ENCODE assay signal across 28 mouse cellular contexts in genomic region chr4:143352301-143352700, GRCm38 (mm10). TPM values are rescaled to one million over a fixed set of nuclear protein-coding genes. Genes with fewer than 3 reads are reported as not detected.
DNase-seq lines count a peak whose midpoint lies in the region; ATAC-seq and TF ChIP-seq lines count a peak whose summit lies in the region.
"Had no signal": no experiment of that assay in that cellular context is flagged by ENCODE, and none has a peak within 500 bp of the region (broad histone marks: within the 10 kb centered on the region; RNA-seq: fewer than 3 reads in every experiment).

No protein-coding gene starts in this region.

- H3K4me3 ChIP-seq in gastrocnemius, adult 2 months: peak overlapping the region; percentile 74
- H3K4me3 ChIP-seq in stomach, postnatal 0 days (ENCODE audit: low read depth, low read length): no peak overlapping the region
- H3K4me3 ChIP-seq: embryonic facial prominence, embryonic 13.5 days; embryonic facial prominence, embryonic 15.5 days; erythroblast, embryonic 14.5 days; forebrain, embryonic 10.5 days; forebrain, embryonic 12.5 days had no signal

- no peaks in the 10 kb centered on the region for H3K4me1 ChIP-seq in stomach, postnatal 0 days (replicated peaks; ENCODE audit: control insufficient read depth, insufficient read depth)

- H3K27me3 ChIP-seq in stomach, postnatal 0 days (ENCODE audit: control insufficient read depth, insufficient read depth, low read length): peaks cover 17% of the 10 kb centered on the region; the same call in 1 of the 2 replicates

- WGBS in stomach, postnatal 0 days: 74% methylated on average over 4 of the region's 4 CpGs

- peak overlapping the region; percentile 96 for H3K27ac ChIP-seq in gastrocnemius, adult 2 months
- H3K27ac ChIP-seq in stomach, postnatal 0 days (replicated peaks): no peak overlapping the region
- H3K27ac ChIP-seq: embryonic facial prominence, embryonic 13.5 days; embryonic facial prominence, embryonic 15.5 days; forebrain, embryonic 10.5 days; forebrain, embryonic 12.5 days had no signal

- TF ChIP-seq EP300 in stomach, postnatal 0 days (optimal IDR thresholded peaks at IDR 0.05): no peak

- no peaks in the 10 kb centered on the region for H3K36me3 ChIP-seq in stomach, postnatal 0 days (ENCODE audit: control insufficient read depth, insufficient read depth, low read length)
- H3K36me3 ChIP-seq: embryonic facial prominence, embryonic 13.5 days; embryonic facial prominence, embryonic 15.5 days; forebrain, embryonic 10.5 days; forebrain, embryonic 12.5 days had no signal

- no peak for TF ChIP-seq CTCF in gastrocnemius, adult 2 months (IDR thresholded peaks at IDR 0.05)
- TF ChIP-seq CTCF in stomach, postnatal 0 days (IDR thresholded peaks at IDR 0.05; ENCODE audit: low read depth): no peak

- no peak for ATAC-seq in stomach, postnatal 0 days (ENCODE audit: low FRiP score, low TSS enrichment)
- ATAC-seq: forebrain, embryonic 14.5 days had no signal

- H3K9ac ChIP-seq in stomach, postnatal 0 days (ENCODE audit: low read length): no peak overlapping the region
- H3K9ac ChIP-seq: embryonic facial prominence, embryonic 13.5 days; embryonic facial prominence, embryonic 15.5 days; forebrain, embryonic 12.5 days had no signal

- no peak overlapping the region for H3K4me2 ChIP-seq in stomach, postnatal 0 days (replicated peaks; ENCODE audit: low read depth)
- H3K4me2 ChIP-seq: embryonic facial prominence, embryonic 13.5 days; embryonic facial prominence, embryonic 15.5 days; forebrain, embryonic 12.5 days had no signal

- intact Hi-C loops in gastrocnemius, adult 2 months (cut with DNase I): no loop called here
- intact Hi-C loops in gastrocnemius, postnatal 14 days (cut with DNase I; ENCODE audit: low total_unique reads): no loop called here
- intact Hi-C loops in left cerebral cortex, postnatal 25 days (cut with DNase I): no loop called here

- DNase-seq in gastrocnemius, adult 2 months: peak; percentile 67
- no peak for DNase-seq in gastrocnemius, postnatal 4 days (ENCODE audit: low spot score in 2 of 2)
- peak; percentile 13 for DNase-seq in gastrocnemius, postnatal 14 days
- peak; percentile 66 for DNase-seq in skeletal muscle tissue, adult 2 months (ENCODE audit: low read depth, low spot score)
- no peak for DNase-seq in stomach, postnatal 0 days (ENCODE audit: low spot score)
- no peak for DNase-seq in left cerebral cortex, postnatal 25 days (ENCODE audit: low spot score in 2 of 2)
- DNase-seq: adrenal gland, adult 2 months; adrenal gland, postnatal 10 days; adrenal gland, postnatal 25 days; cerebellum, adult 11 months; cerebellum, adult 18-20 months; cerebellum, adult 8-10 months; cerebellum, adult 9-11 months; cerebellum, postnatal 14 days; cerebellum, postnatal 36 days; embryo, embryonic 11 days had no signal

- no peaks in the 10 kb centered on the region for H3K9me3 ChIP-seq in stomach, postnatal 0 days (ENCODE audit: control insufficient read depth, low read length)
- H3K9me3 ChIP-seq: embryonic facial prominence, embryonic 13.5 days; embryonic facial prominence, embryonic 15.5 days; forebrain, embryonic 10.5 days; forebrain, embryonic 12.5 days had no signal

RNA-seq across cellular contexts. Expression of gene Lrrc38, which starts 2.7 kb away (rescaled TPM):
- total RNA-seq in gastrocnemius, adult 2 months (2021): 10 to 100 TPM; 27.1 to 39.4 TPM
- total RNA-seq in gastrocnemius, postnatal 4 days (2021): 10 to 100 TPM; 11.2 to 12.2 TPM
- 10 to 100 TPM; 21.0 to 22.1 TPM for total RNA-seq in gastrocnemius, postnatal 14 days (2021)
- 0.06 TPM in 1 of 2 replicates, not detected in the other for polyA plus RNA-seq in stomach, postnatal 0 days (2015; fragmentation: Nextera tagmentation; extraction: Ambion mirVana)
- total RNA-seq in left cerebral cortex, postnatal 25 days (2021): 1 to 10 TPM; 1.9 to 2.3 TPM
- total RNA-seq: adrenal gland, postnatal 25 days; adrenal gland, postnatal 4 days; common myeloid progenitor, adult 5-6 weeks; MEL had no signal
- polyA plus RNA-seq: C2C12; embryonic facial prominence, embryonic 13.5 days; erythroblast, embryonic 14.5 days; forebrain, embryonic 10.5 days; forebrain, embryonic 12.5 days; forebrain, embryonic 14.5 days had no signal

RNA-seq across cellular contexts. Expression of gene Pramel1, which starts 41.9 kb away (rescaled TPM):
- total RNA-seq in gastrocnemius, adult 2 months (2021): not detected
- total RNA-seq in gastrocnemius, postnatal 4 days (2021): under 1 TPM; 0.16 to 0.20 TPM
- under 1 TPM in 1 of 2 experiments, not detected in 1; 0.18 TPM for total RNA-seq in gastrocnemius, postnatal 14 days (2021)
- polyA plus RNA-seq in stomach, postnatal 0 days (2015; fragmentation: Nextera tagmentation; extraction: Ambion mirVana): not detected in 2 replicates
- total RNA-seq in left cerebral cortex, postnatal 25 days (2021): not detected
- total RNA-seq: adrenal gland, adult 2 months; adrenal gland, postnatal 10 days; adrenal gland, postnatal 25 days; adrenal gland, postnatal 4 days; common myeloid progenitor, adult 5-6 weeks; MEL had no signal
- polyA plus RNA-seq: adrenal gland, adult 2 months; brain, embryonic 14.5 days; C2C12; embryonic facial prominence, embryonic 11.5 days; embryonic facial prominence, embryonic 13.5 days; embryonic facial prominence, embryonic 15.5 days; erythroblast, embryonic 14.5 days; forebrain, embryonic 10.5 days; forebrain, embryonic 12.5 days; forebrain, embryonic 14.5 days had no signal

RNA-seq across cellular contexts. Expression of gene Pdpn, which starts 52.9 kb away (rescaled TPM):
- total RNA-seq in gastrocnemius, adult 2 months (2021): 1 to 10 TPM; 4.5 to 7.7 TPM
- 10 to 100 TPM; 36.8 to 40.9 TPM for total RNA-seq in gastrocnemius, postnatal 4 days (2021)
- total RNA-seq in gastrocnemius, postnatal 14 days (2021): 10 to 100 TPM; 12.5 to 16.1 TPM
- polyA plus RNA-seq in stomach, postnatal 0 days (2015; fragmentation: Nextera tagmentation; extraction: Ambion mirVana): 27.5 and 36.0 TPM in 2 replicates
- 10 to 100 TPM; 14.7 to 15.9 TPM for total RNA-seq in left cerebral cortex, postnatal 25 days (2021)
- total RNA-seq: common myeloid progenitor, adult 5-6 weeks; MEL had no signal
- polyA plus RNA-seq: erythroblast, embryonic 14.5 days had no signal

RNA-seq across cellular contexts. Expression of gene Pramef8, which starts 59.9 kb away (rescaled TPM):
- 1 to 10 TPM; 6.2 to 7.8 TPM for total RNA-seq in gastrocnemius, adult 2 months (2021)
- 10 to 100 TPM in 1 of 2 experiments, 1 to 10 TPM in 1; 9.3 to 13.7 TPM for total RNA-seq in gastrocnemius, postnatal 4 days (2021)
- total RNA-seq in gastrocnemius, postnatal 14 days (2021): 1 to 10 TPM; 5.2 to 7.0 TPM
- 5.9 and 7.0 TPM in 2 replicates for polyA plus RNA-seq in stomach, postnatal 0 days (2015; fragmentation: Nextera tagmentation; extraction: Ambion mirVana)
- 10 to 100 TPM; 11.7 to 12.6 TPM for total RNA-seq in left cerebral cortex, postnatal 25 days (2021)
- total RNA-seq: MEL had no signal

Comparison
In these comparisons a context has a peak if more than half of its experiments do, and no peak if none do; other contexts are left out.
1. DNase-seq: peak in gastrocnemius, adult 2 months (single experiment), gastrocnemius, postnatal 14 days (single experiment) and skeletal muscle tissue, adult 2 months (single experiment); none in gastrocnemius, postnatal 4 days (0 of 2), stomach, postnatal 0 days (single experiment) and left cerebral cortex, postnatal 25 days (0 of 2).